Mouse (Mus musculus): Measurements from ENCODE around the gene Ifnk.

DNA sequence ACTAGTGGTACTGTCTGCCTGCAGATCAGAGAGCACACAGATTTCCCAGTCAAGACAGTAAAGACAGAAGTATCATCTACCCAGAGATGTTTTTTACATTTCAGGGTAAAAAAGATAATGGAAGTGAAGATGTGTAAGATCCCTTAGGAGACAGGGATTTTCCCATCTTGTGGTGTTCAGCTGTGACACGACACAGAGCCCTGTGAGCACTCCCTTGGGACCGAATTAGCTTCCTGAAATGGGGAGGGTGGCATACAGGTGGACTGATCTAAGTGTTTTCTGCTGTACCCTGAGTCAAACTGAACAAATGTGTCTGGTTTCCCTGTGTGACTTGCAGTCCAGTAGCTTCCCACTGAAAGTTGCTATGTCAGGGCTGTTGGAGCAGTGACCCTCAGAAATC is 36.9 kb upstream of the Ifnk start:
- TF ChIP-seq CTCF (IDR thresholded peaks at IDR 0.05; ENCODE audit: borderline replicate concordance, insufficient read depth, low read length) (no peak), POLR2A (IDR thresholded peaks at IDR 0.05; ENCODE audit: low read depth, low read length) (no peak)

Data from embryonic fibroblast, embryonic 13.5 days (primary cell).